Mouse (Mus musculus) embryonic facial prominence, embryonic 11.5 days (tissue): Measurements from ENCODE around the gene Ado. TPM values are rescaled to one million over a fixed set of nuclear protein-coding genes. Genes with fewer than 3 reads are reported as not detected.

Experiments
- ATAC-seq: fragments of 200-750 bp; cut with Nextera tagmentation; replicated peaks from 2 replicates; pipeline ENCODE4 v1.8.0; 2017; ENCODE audit warnings: low read depth; ENCODE audit not compliant: insufficient number of reproducible peaks, low FRiP score, low TSS enrichment
- DNase-seq: peaks from one replicate; pipeline ENCODE4 v3.0.0-alpha.2; 2015; ENCODE audit warnings: low spot score
- H3K27ac ChIP-seq: fragments of 300-500 bp; sonication (generic); replicated peaks from 2 replicates; pipeline ENCODE4 v1.5.1; 2014; ENCODE audit warnings: mild to moderate bottlenecking, low read depth, low read length, control low read depth
- H3K27me3 ChIP-seq: fragments of 300-500 bp; sonication (generic); 2 replicates; pipeline ENCODE4 v1.6.1; 2014; ENCODE audit warnings: mild to moderate bottlenecking, low read length, moderate library complexity, mixed read lengths; ENCODE audit not compliant: control insufficient read depth, insufficient read depth
- H3K36me3 ChIP-seq: fragments of 300-500 bp; sonication (generic); replicated peaks from 2 replicates; pipeline ENCODE4 v1.6.1; 2014; ENCODE audit warnings: low read depth, mild to moderate bottlenecking, low read length, moderate library complexity, mixed read lengths; ENCODE audit not compliant: control insufficient read depth, insufficient read depth
- H3K4me1 ChIP-seq: fragments of 300-500 bp; sonication (generic); 2 replicates; pipeline ENCODE4 v1.6.1; 2014; ENCODE audit warnings: low read length, mixed read lengths; ENCODE audit not compliant: control insufficient read depth, insufficient read depth
- H3K4me2 ChIP-seq: fragments of 300-500 bp; sonication (generic); 2 replicates; pipeline ENCODE4 v1.6.1; 2014; ENCODE audit warnings: low read depth, mild to moderate bottlenecking, control low read depth, low read length, moderate library complexity
- H3K4me3 ChIP-seq: fragments of 300-500 bp; sonication (generic); 2 replicates; pipeline ENCODE4 v1.5.1; 2014; ENCODE audit warnings: low read depth, low read length, control low read depth
- H3K9ac ChIP-seq: fragments of 300-500 bp; sonication (generic); replicated peaks from 2 replicates; pipeline ENCODE4 v1.6.1; 2014; ENCODE audit warnings: mild to moderate bottlenecking, control low read depth, low read length
- H3K9me3 ChIP-seq: fragments of 300-500 bp; sonication (generic); replicated peaks from 2 replicates; pipeline ENCODE4 v1.6.1; 2016; ENCODE audit warnings: mild to moderate bottlenecking, low read length, inconsistent platforms, mixed read lengths; ENCODE audit not compliant: control insufficient read depth
- WGBS: fragments of 180-500 bp; shearing (Covaris S2); extraction: QIAGEN DNeasy Blood & Tissue Kit; methylation state at CpG from one replicate; pipeline ENCODE4 v1.1.7; 2014; 5-methylcytosine and 5-hydroxymethylcytosine counted together
- polyA plus RNA-seq: library from polyadenylated mRNA; unstranded; fragments of >200 nt; fragmentation: Nextera tagmentation; extraction: Ambion mirVana; gene quantifications from 2 replicates; pipeline ENCODE4 v1.2.1, GENCODE M21; 2014

Ado gene
- polyA plus RNA-seq, 1 experiment from 2014 or later: 107 TPM

DNA sequence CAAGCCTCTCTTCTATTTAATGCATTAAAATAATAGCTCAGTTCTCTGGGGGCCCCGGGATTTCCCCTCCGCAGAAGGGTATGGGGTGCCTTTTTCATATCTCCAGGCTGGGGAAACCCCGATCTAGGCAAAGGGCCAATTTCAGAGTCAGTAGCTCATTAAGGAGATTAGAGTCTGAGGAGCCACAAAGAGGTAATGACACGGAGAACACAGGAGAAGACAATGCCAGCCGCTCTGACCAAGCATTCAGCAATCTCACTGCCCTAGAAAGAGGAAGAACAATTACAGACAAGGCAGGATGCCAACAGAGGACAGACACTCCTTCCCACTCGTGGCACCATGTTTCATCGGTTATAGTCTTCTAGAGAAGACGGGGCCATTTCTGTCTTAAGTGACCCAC lies 17.3 kb upstream of the Ado start:
- no peak for ATAC-seq
- 80% methylated on average over 8 of the region's 8 CpGs for WGBS
- no peak for DNase-seq
- H3K27me3 ChIP-seq: no peaks in the 10 kb centered on the region
- H3K36me3 ChIP-seq: no peaks in the 10 kb centered on the region
- no peak overlapping the region for H3K27ac ChIP-seq
- H3K4me1 ChIP-seq: no peaks in the 10 kb centered on the region
- H3K4me3 ChIP-seq: no peak overlapping the region
- H3K9me3 ChIP-seq: no peaks in the 10 kb centered on the region
- no peak overlapping the region for H3K4me2 ChIP-seq
- H3K9ac ChIP-seq: no peak overlapping the region

DNA sequence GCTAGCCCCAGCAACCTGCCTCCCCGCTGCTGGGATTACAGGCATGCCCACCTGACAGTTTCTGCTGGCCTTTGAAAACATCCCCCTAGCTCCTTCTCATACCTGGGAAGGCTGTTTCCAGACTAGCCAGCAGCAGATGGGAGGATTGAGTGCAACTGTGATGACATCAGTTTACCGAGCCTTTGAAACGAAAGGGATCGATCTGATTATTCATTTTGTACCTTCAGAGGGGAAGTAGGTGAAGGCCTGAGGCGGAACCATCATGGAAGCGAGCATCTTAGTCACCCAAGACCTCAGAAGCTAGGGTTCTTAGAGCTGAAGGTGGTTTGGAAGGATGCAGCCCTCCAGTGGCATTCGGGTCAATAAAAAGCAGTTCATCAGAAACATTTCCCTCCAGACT lies 15.8 kb upstream of the Ado start:
- Histone ChIP-seq H3K4me3 (no peak overlapping the region), H3K27me3 (no peaks in the 10 kb centered on the region), H3K27ac (no peak overlapping the region), H3K9ac (no peak overlapping the region), H3K9me3 (no peaks in the 10 kb centered on the region), H3K4me1 (no peaks in the 10 kb centered on the region), H3K36me3 (no peaks in the 10 kb centered on the region), H3K4me2 (no peak overlapping the region)
- DNase-seq (no peak), ATAC-seq (no peak)
- WGBS: 95% methylated on average over 7 of the region's 7 CpGs

DNA sequence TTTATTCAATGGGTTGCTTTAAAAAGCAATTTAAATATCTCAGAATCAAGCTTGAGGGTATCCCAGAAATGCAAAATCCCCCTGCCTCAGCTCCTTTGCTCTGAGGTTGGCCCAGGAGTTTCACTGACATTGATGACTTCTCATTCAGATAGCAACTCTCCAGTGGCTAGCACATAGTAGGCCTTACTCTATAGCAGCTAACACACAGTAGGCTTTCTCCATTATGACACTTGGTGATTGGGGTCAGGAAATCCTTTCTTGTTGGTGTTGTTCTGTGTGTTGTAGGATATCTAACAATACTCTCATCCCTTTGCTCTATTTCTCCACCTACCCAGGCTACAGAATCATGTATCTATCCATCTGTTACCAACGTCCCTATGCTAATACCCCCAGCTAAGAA lies 12.4 kb upstream of the Ado start:
- no peaks in the 10 kb centered on the region; the same call in 1 of the 2 replicates for H3K9me3 ChIP-seq
- no peak for ATAC-seq
- no peaks in the 10 kb centered on the region for H3K27me3 ChIP-seq
- H3K9ac ChIP-seq: no peak overlapping the region
- no peaks in the 10 kb centered on the region for H3K36me3 ChIP-seq
- no peak overlapping the region for H3K4me2 ChIP-seq
- H3K27ac ChIP-seq: no peak overlapping the region
- H3K4me1 ChIP-seq: no peaks in the 10 kb centered on the region
- H3K4me3 ChIP-seq: no peak overlapping the region
- 59% methylated on average over 1 of the region's 1 CpGs for WGBS
- no peak for DNase-seq

- Histone ChIP-seq H3K9ac (no peak overlapping the region), H3K27me3 (no peaks in the 10 kb centered on the region), H3K4me2 (no peak overlapping the region), H3K36me3 (no peaks in the 10 kb centered on the region), H3K9me3 (no peaks in the 10 kb centered on the region; the same call in 1 of the 2 replicates), H3K27ac (no peak overlapping the region), H3K4me3 (no peak overlapping the region), H3K4me1 (no peaks in the 10 kb centered on the region)
- ATAC-seq (no peak), DNase-seq (peak; percentile 11)
- WGBS: 41% methylated on average over 13 of the region's 13 CpGs
Measured at GRCm38 (mm10) chr10:67559765-67560394, 11.1 kb upstream of the Ado start.

- no peaks in the 10 kb centered on the region for H3K4me1 ChIP-seq
- no peaks in the 10 kb centered on the region for H3K27me3 ChIP-seq
- no peak overlapping the region for H3K4me3 ChIP-seq
- ATAC-seq (no peak), DNase-seq (no peak)
- H3K27ac ChIP-seq: no peak overlapping the region
- H3K9me3 ChIP-seq: no peaks in the 10 kb centered on the region; the same call in 1 of the 2 replicates
- no peak overlapping the region for H3K9ac ChIP-seq
- H3K36me3 ChIP-seq: no peaks in the 10 kb centered on the region
- WGBS: 83% methylated on average over 4 of the region's 4 CpGs
- H3K4me2 ChIP-seq: no peak overlapping the region
Measured at GRCm38 (mm10) chr10:67558053-67558452, 9.3 kb upstream of the Ado start.

DNA sequence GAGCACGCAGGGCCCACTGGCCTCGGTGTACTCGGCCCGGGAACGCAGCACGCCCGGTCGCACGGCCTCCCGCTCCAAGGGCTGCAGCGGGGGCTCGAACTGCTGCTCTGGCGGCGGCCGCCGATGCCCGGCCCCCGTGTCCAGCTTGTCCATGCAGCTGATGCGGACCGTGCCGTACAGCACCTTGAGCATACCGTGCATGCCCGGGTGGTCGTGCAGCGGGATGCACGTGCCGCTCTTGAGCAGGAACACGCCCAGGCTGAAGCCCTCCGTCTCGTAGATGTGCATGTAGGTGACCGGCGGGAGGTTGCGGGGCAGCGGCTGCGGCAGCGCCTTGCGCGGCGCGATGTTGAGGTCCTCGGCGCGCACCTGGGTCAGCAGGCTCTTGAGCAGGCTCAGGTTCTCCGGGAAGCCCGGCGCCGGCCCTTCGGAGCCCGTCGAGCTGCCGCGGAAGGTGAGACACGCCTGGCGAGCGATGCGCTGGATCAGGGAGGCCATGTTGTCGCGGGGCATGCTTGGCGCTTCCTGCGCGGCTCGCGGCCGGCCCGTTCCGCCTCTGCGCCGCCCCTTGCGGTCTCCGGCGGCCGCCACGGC lies 397 bp downstream of the Ado start:
- no peaks in the 10 kb centered on the region for H3K27me3 ChIP-seq
- H3K9me3 ChIP-seq: no peaks in the 10 kb centered on the region
- H3K4me1 ChIP-seq: no peaks in the 10 kb centered on the region
- no peaks in the 10 kb centered on the region for H3K36me3 ChIP-seq
- peak; percentile 50 for DNase-seq
- peak overlapping the region; percentile 92 for H3K9ac ChIP-seq
- ATAC-seq: peak; percentile 65
- H3K27ac ChIP-seq: peak overlapping the region; percentile 85
- H3K4me3 ChIP-seq: peak overlapping the region; percentile 81
- H3K4me2 ChIP-seq: peak overlapping the region; percentile 91
- 0% methylated on average over 66 of the region's 73 CpGs for WGBS

DNA sequence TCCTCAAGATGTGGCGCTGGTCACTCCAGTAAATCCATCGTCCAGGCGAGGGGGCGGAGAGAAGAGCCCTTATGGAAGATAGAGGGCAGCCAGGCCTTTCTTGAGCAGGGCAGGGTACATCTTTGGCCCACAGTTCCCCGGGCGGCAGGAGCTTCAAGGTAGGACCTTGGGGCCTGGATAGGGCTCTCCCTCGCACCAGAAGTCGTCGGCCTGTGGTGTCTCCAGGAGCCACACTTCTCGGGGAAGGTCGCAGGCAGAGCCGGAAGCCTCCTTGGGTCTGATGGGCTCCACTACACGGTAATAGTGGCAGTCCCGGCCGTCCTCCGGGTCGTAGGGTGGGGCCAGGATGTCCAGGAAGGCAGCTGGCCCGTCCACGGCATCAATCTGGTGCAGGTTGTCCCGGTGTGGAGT lies 900 bp downstream of the Ado start:
- H3K9ac ChIP-seq: peak overlapping the region; percentile 92
- under 1% methylated on average over 20 of the region's 20 CpGs for WGBS
- H3K27ac ChIP-seq: 0 out of 2 replicates have a peak overlapping the region, but pooled peaks have one; percentile 85
- no peaks in the 10 kb centered on the region for H3K36me3 ChIP-seq
- H3K27me3 ChIP-seq: no peaks in the 10 kb centered on the region
- 0 out of 2 replicates have a peak, but pooled peaks have one; percentile 14 for ATAC-seq
- peak overlapping the region; percentile 91 for H3K4me2 ChIP-seq
- peak overlapping the region; percentile 81 for H3K4me3 ChIP-seq
- H3K4me1 ChIP-seq: no peaks in the 10 kb centered on the region
- no peaks in the 10 kb centered on the region for H3K9me3 ChIP-seq
- DNase-seq: peak; percentile 21

GRCm38 (mm10) chr10:67540591-67540990 lies 8.2 kb downstream of the Ado start:
- H3K27me3 ChIP-seq: peaks cover 38% of the 10 kb centered on the region

More at GRCm38 (mm10) chr10:67540591-67540990, 8.2 kb downstream of the Ado start:
- ATAC-seq: no peak
- Histone ChIP-seq H3K9me3 (no peaks in the 10 kb centered on the region), H3K4me2 (peak overlapping the region; percentile 7; the same call in 1 of the 2 replicates), H3K36me3 (no peaks in the 10 kb centered on the region), H3K4me3 (no peak overlapping the region), H3K9ac (no peak overlapping the region), H3K27ac (no peak overlapping the region), H3K4me1 (peaks cover 5% of the 10 kb centered on the region)
- DNase-seq: no peak
- 13% methylated on average over 19 of the region's 19 CpGs for WGBS
